Mouse (Mus musculus): Measurements from ENCODE around the gene Col26a1.

GRCm38 (mm10) chr5:136714232-136714875, 168.7 kb downstream of the Col26a1 start:
- TF ChIP-seq CTCF (conservative IDR thresholded peaks at IDR 0.05; ENCODE audit: low read length) (no peak), NANOG (IDR thresholded peaks at IDR 0.05; ENCODE audit: borderline replicate concordance, low read length) (no peak)

All from E14TG2a.4 (cell line).